12 mouse cellular contexts compared by ENCODE assay signal in the genomic region with DNA sequence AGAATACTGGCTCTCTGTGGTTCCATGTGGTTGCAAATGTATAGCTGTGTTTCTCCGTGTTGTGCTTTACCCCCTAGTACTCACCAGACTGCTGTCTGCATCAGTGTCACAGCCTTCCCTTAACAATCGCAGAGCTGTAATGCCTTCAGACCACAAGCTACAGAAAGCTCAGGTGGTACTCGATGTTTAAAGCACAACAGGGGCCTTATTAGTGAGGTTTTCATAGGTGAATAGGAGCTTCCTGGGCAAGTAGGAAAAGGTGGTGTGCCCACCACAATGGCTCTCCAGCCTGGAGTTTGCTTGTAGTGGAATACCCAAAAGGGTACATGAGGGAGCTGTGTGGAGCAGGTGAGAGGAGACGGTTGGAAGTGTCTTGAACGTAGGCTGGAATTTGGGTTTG. TPM values are rescaled to one million over a fixed set of nuclear protein-coding genes. Genes with fewer than 3 reads are reported as not detected.
"Had no signal": no experiment of that assay in that cellular context is flagged by ENCODE, and none has a peak within 500 bp of the region (broad histone marks: within the 10 kb centered on the region; RNA-seq: fewer than 3 reads in every experiment).

No protein-coding gene starts in this region.

- H3K4me1 ChIP-seq: midbrain, embryonic 15.5 days; neural tube, embryonic 12.5 days had no signal

- H3K4me3 ChIP-seq: limb, embryonic 15.5 days; midbrain, embryonic 15.5 days; neural tube, embryonic 12.5 days had no signal

- DNase-seq: kidney, adult 8-10 months; layer of hippocampus, adult 9-11 months; layer of hippocampus, postnatal 36 days; lung, embryonic 14.5 days had no signal

- H3K9me3 ChIP-seq: limb, embryonic 15.5 days; midbrain, embryonic 15.5 days; neural tube, embryonic 12.5 days had no signal

- H3K9ac ChIP-seq: limb, embryonic 15.5 days; liver, embryonic 14.5 days; lung, embryonic 14.5 days; midbrain, embryonic 15.5 days; neural tube, embryonic 12.5 days had no signal

- H3K27ac ChIP-seq: limb, embryonic 15.5 days; liver, embryonic 14.5 days; midbrain, embryonic 15.5 days; neural tube, embryonic 12.5 days had no signal

- H3K36me3 ChIP-seq: limb, embryonic 15.5 days; midbrain, embryonic 15.5 days; neural tube, embryonic 12.5 days had no signal

- ATAC-seq: intestine, postnatal 0 days; midbrain, embryonic 15.5 days had no signal

- H3K27me3 ChIP-seq: limb, embryonic 15.5 days; midbrain, embryonic 15.5 days; neural tube, embryonic 12.5 days had no signal

- H3K4me2 ChIP-seq: limb, embryonic 15.5 days; midbrain, embryonic 11.5 days; midbrain, embryonic 15.5 days; neural tube, embryonic 12.5 days had no signal

RNA-seq across cellular contexts. Expression of a gene that starts 31.7 kb away (rescaled TPM):
- total RNA-seq: layer of hippocampus, postnatal 36 days; left cerebral cortex, postnatal 25 days; monocyte, adult 5-6 weeks had no signal
